Mouse (Mus musculus) liver, adult 2 months (tissue): Measurements from ENCODE around the gene Tpbg. TPM values are rescaled to one million over a fixed set of nuclear protein-coding genes. Genes with fewer than 3 reads are reported as not detected.
"Not testable (repeated sequence)": the region's sequence is repeated elsewhere in the genome, so short reads cannot be mapped to it uniquely, and the experiment has no call there.

ENCODE experiments used
- DNase-seq: peaks from one replicate; pipeline ENCODE4 v3.0.0-alpha.2; 2011; ENCODE audit warnings: low read depth, low spot score; ENCODE audit errors: extremely low read depth
- H3K27ac ChIP-seq: fragments of 200-500 bp; replicated peaks from 2 replicates; pipeline ENCODE4 v1.5.1; 2012; ENCODE audit warnings: low read depth, mild to moderate bottlenecking, control low read depth, inconsistent platforms, low read length; ENCODE audit not compliant: insufficient read depth
- H3K27me3 ChIP-seq: fragments of 200-500 bp; 2 replicates; pipeline ENCODE4 v1.6.1; 2012; ENCODE audit warnings: mild to moderate bottlenecking, moderate library complexity, low read length, inconsistent platforms; ENCODE audit not compliant: control insufficient read depth, insufficient read depth
- H3K36me3 ChIP-seq: fragments of 200-500 bp; 2 replicates; pipeline ENCODE4 v1.6.1; 2012; ENCODE audit warnings: low read length, inconsistent platforms; ENCODE audit not compliant: control insufficient read depth, insufficient read depth
- H3K4me1 ChIP-seq: fragments of 200-500 bp; 2 replicates; pipeline ENCODE4 v1.6.1; 2011; ENCODE audit warnings: low read length; ENCODE audit not compliant: control insufficient read depth, insufficient read depth
- H3K4me3 ChIP-seq: fragments of 200-500 bp; 2 replicates; pipeline ENCODE4 v1.5.1; 2011; ENCODE audit warnings: low read depth, mild to moderate bottlenecking, control low read depth, low read length, moderate library complexity; ENCODE audit not compliant: insufficient read depth
- H3K79me2 ChIP-seq: fragments of 200-500 bp; 2 replicates; pipeline ENCODE4 v1.6.1; 2012; ENCODE audit warnings: inconsistent platforms, mild to moderate bottlenecking, low read length, moderate library complexity; ENCODE audit not compliant: control insufficient read depth, insufficient read depth
- H3K9ac ChIP-seq: fragments of 200-500 bp; 2 replicates; pipeline ENCODE4 v1.6.1; 2012; ENCODE audit warnings: low read depth, mild to moderate bottlenecking, control low read depth, inconsistent platforms, low read length
- CTCF ChIP-seq: fragments of 200-500 bp; IDR thresholded peaks from 2 replicates; pipeline ENCODE4 v1.5.1; 2011; ENCODE audit warnings: low read depth, low read length, control low read depth
- POLR2A ChIP-seq: fragments of 200-500 bp; IDR thresholded peaks from 2 replicates; pipeline ENCODE4 v1.6.1; 2011; ENCODE audit warnings: low read length, control low read depth; ENCODE audit not compliant: insufficient read depth; ENCODE audit errors: extremely low read depth
- WGBS: fragments of 180-500 bp; shearing (Covaris S2); methylation state at CpG from one replicate; pipeline ENCODE4 v1.1.7; 2018; 5-methylcytosine and 5-hydroxymethylcytosine counted together
- polyA plus RNA-seq: library from polyadenylated mRNA; depleted of rRNA; stranded (reverse); fragments of >200 nt; gene quantifications from 2 replicates; pipeline ENCODE4 v1.2.3, GENCODE M21; 2012; rRNA removed
- total RNA-seq: library from RNA; depleted of rRNA; stranded (reverse); fragments of >200 nt; gene quantifications from 2 replicates; pipeline ENCODE4 v1.2.3, GENCODE M21; 2014; rRNA removed

The Tpbg gene
- total RNA-seq: 0.13 TPM in 1 of 2 replicates, not detected in the other
- polyA plus RNA-seq: 0.02 and 0.10 TPM in 2 replicates

GRCm38 (mm10) chr9:85842351-85843011 is at the start of gene Tpbg:
Tpbg (plus strand) TSS chr9:85842380.
- no peaks in the 10 kb centered on the region for H3K36me3 ChIP-seq
- H3K4me1 ChIP-seq: 0 out of 2 replicates have a peak, but pooled peaks cover 4% of the 10 kb centered on the region
- DNase-seq: no peak
- H3K9ac ChIP-seq: 0 out of 2 replicates have a peak within 1 kb of the TSS, but pooled peaks have one; percentile 40
- no peak within 1 kb of the TSS for H3K27ac ChIP-seq
- H3K79me2 ChIP-seq: no peaks in the 10 kb centered on the region
- peaks cover 24% of the 10 kb centered on the region for H3K27me3 ChIP-seq
- TF ChIP-seq POLR2A: no peak
- TF ChIP-seq CTCF: no peak
- peak within 1 kb of the TSS; percentile 66 for H3K4me3 ChIP-seq
- WGBS: under 1% methylated on average over 39 of the region's 39 CpGs

GRCm38 (mm10) chr9:85801986-85802385 is 40.2 kb upstream of the Tpbg start:
- H3K27me3 ChIP-seq, DNase-seq, H3K36me3 ChIP-seq, H3K79me2 ChIP-seq, H3K4me1 ChIP-seq, H3K9ac ChIP-seq, H3K4me3 ChIP-seq, H3K27ac ChIP-seq: not testable (repeated sequence)
- WGBS: 74% methylated on average over 2 of the region's 2 CpGs

- no peaks in the 10 kb centered on the region for H3K27me3 ChIP-seq
- no peak overlapping the region for H3K27ac ChIP-seq
- no peaks in the 10 kb centered on the region for H3K4me1 ChIP-seq
- 93% methylated on average over 4 of the region's 4 CpGs for WGBS
- H3K9ac ChIP-seq: no peak overlapping the region
- H3K36me3 ChIP-seq: no peaks in the 10 kb centered on the region
- no peak overlapping the region for H3K4me3 ChIP-seq
- H3K79me2 ChIP-seq: no peaks in the 10 kb centered on the region
- TF ChIP-seq POLR2A (no peak), CTCF (no peak)
- no peak for DNase-seq
Observed at GRCm38 (mm10) chr9:85802563-85802962, 39.6 kb upstream of the Tpbg start.

- Histone ChIP-seq H3K79me2 (no peaks in the 10 kb centered on the region), H3K36me3 (no peaks in the 10 kb centered on the region), H3K27me3 (no peaks in the 10 kb centered on the region), H3K27ac (no peak overlapping the region), H3K4me1 (no peaks in the 10 kb centered on the region), H3K9ac (no peak overlapping the region), H3K4me3 (no peak overlapping the region)
- TF ChIP-seq CTCF (no peak), POLR2A (no peak)
- WGBS: 92% methylated on average over 6 of the region's 6 CpGs
- no peak for DNase-seq
Observed at GRCm38 (mm10) chr9:85806411-85806810, 35.8 kb upstream of the Tpbg start.

- H3K27ac ChIP-seq: no peak overlapping the region
- no peaks in the 10 kb centered on the region for H3K36me3 ChIP-seq
- no peak for TF ChIP-seq CTCF
- no peak for TF ChIP-seq POLR2A
- no peak overlapping the region for H3K4me3 ChIP-seq
- H3K27me3 ChIP-seq: no peaks in the 10 kb centered on the region
- no peak for DNase-seq
- WGBS: 90% methylated on average over 3 of the region's 3 CpGs
- H3K79me2 ChIP-seq: no peaks in the 10 kb centered on the region
- no peaks in the 10 kb centered on the region for H3K4me1 ChIP-seq
- H3K9ac ChIP-seq: no peak overlapping the region
Observed at GRCm38 (mm10) chr9:85809246-85809645, 32.9 kb upstream of the Tpbg start.

GRCm38 (mm10) chr9:85820829-85821228 is 21.4 kb upstream of the Tpbg start:
- Histone ChIP-seq H3K27ac (no peak overlapping the region), H3K36me3 (no peaks in the 10 kb centered on the region), H3K4me1 (no peaks in the 10 kb centered on the region), H3K27me3 (no peaks in the 10 kb centered on the region), H3K79me2 (no peaks in the 10 kb centered on the region), H3K4me3 (no peak overlapping the region), H3K9ac (no peak overlapping the region)
- no peak for DNase-seq
- 86% methylated on average over 11 of the region's 11 CpGs for whole genome bisulfite sequencing
- TF ChIP-seq POLR2A: no peak
- TF ChIP-seq CTCF: no peak
